Mouse (Mus musculus) stomach, postnatal 0 days (tissue): ENCODE measurements around the gene Pnrc1.

Experiments
- CTCF ChIP-seq: IDR thresholded peaks from 2 replicates; pipeline ENCODE4 v1.5.1; 2016; ENCODE audit warnings: antibody characterized with exemption, low read depth, mild to moderate bottlenecking, moderate library complexity
- EP300 ChIP-seq: optimal IDR thresholded peaks from 2 replicates; pipeline ENCODE3; 2016; ENCODE audit warnings: antibody characterized with exemption

GRCm38 (mm10) chr4:33331147-33331546 lies 41.2 kb upstream of the Pnrc1 start:
- TF ChIP-seq CTCF = no peak
- no peak for TF ChIP-seq EP300
